Mouse (Mus musculus): ENCODE results near the gene Gnb2.

DNA sequence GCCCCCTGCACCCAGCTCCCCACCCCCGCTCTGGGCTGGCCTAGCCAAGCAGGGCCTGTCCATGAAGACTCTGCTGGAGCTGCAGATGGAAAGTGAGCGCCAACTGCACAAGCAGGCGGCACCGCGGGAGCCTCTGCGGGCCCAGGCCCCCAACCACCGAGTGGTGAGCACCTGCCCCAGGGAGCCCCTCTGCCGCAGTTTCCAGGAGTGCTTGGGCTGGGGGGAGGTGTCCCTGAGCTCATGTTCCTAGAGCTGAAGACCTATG, 9.1 kb downstream of the Gnb2 start:
- TF ChIP-seq FLI1 (IDR thresholded peaks at IDR 0.05; ENCODE audit: low read length) (no peak), GATA1 (IDR thresholded peaks at IDR 0.05; ENCODE audit: borderline replicate concordance, low read length) (no peak)
